Mouse (Mus musculus): ENCODE measurements around the gene Alkbh8. TPM values are rescaled to one million over a fixed set of nuclear protein-coding genes. Genes with fewer than 3 reads are reported as not detected.
"Not testable (repeated sequence)": the region's sequence is repeated elsewhere in the genome, so short reads cannot be mapped to it uniquely, and the experiment has no call there.

Gene Alkbh8
- polyA plus RNA-seq (2014; fragmentation: Nextera tagmentation; extraction: Ambion mirVana), result 31.5 and 33.3 TPM in 2 replicates

DNA sequence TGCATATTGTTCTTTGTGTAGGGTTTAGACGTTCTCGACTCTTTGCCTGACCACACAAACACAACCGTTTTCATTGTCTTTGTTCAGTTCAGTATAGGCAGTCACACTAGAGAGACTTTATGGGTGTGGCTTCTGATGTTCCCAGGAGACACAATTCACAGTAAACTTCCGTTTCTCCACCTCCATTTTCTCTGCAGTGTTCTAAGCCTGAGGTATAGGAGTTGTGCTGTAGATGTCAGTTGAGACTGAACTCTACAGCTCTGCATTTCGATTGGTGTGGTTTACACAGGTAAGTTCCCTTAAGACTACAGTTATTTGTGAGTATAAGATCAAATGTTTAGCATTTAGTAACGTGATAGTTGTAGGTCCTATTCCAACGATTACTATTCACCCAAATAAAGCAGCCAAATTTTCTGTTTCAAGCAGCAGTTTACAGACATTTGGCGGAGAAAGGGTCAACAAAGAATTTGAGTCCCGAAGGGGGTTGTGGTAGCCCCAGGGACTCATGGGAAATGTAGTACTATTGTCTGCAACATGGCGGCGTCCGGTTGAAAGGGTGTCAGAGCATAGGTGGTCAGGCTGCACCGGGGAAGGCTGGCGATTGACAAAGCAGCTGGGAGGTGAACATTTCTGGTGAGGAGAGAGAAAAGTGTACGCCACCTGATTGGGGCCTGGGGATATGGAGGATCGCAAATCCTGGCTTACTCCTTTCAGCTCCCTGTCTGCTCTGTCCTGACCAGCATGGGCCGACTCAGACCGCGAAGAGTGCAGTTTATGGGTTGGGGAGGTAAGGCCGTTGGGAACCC is at the start of gene Alkbh8:
Gene Alkbh8 (plus strand): TSS at position 179 of the 806 bp plus-strand sequence.
- peak within 1 kb of the TSS; percentile 49 for H3K4me2 ChIP-seq (replicated peaks; ENCODE audit: low read depth, low read length)
- H3K9me3 ChIP-seq (ENCODE audit: control insufficient read depth, low read depth, low read length), result no peaks in the 10 kb centered on the region
- peak within 1 kb of the TSS; percentile 57 for H3K9ac ChIP-seq (replicated peaks; ENCODE audit: low read depth, low read length)
- H3K4me3 ChIP-seq (ENCODE audit: low read depth, low read length), result peak within 1 kb of the TSS; percentile 81
- 0 out of 2 replicates have a peak, but pooled peaks cover 2% of the 10 kb centered on the region for H3K4me1 ChIP-seq (ENCODE audit: control insufficient read depth, insufficient read depth, low read length)
- WGBS, result 6% methylated on average over 20 of the region's 20 CpGs
- peak; percentile 97 for ATAC-seq (ENCODE audit: insufficient number of reproducible peaks, insufficient read depth, low FRiP score, low read depth)
- no peaks in the 10 kb centered on the region for H3K27me3 ChIP-seq (ENCODE audit: control insufficient read depth, insufficient read depth, low read length)
- peak within 1 kb of the TSS; percentile 52; the same call in 1 of the 2 replicates for H3K27ac ChIP-seq (ENCODE audit: low read length)
- peaks cover 9% of the 10 kb centered on the region; the same call in 1 of the 2 replicates for H3K36me3 ChIP-seq (ENCODE audit: control insufficient read depth, insufficient read depth, low read length)

DNA sequence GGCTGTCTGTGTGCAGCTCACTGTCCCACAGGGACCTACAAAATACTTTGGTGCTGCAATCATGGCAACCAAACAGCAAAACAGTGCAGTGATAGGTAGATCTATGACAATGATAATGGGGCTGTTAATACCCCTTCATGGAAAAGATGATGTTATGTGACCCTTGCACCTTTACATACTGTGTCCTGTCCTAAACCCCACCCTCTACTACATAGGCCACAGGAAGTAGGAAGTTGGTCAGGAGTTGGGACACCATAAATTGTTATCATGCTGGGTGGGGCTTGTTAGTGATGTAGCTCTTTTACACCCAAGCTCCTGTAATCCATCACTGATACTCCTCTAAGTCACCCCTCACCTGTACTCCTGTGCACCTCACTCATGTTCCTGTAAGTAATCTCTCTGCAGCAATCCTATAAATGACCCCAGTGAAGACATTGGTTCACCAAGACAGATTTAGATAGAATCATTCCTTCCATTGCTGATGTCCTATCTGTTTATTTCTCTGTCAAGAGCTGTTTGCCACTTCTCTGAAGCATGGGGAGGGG is 25.6 kb upstream of the Alkbh8 start:
- no peaks in the 10 kb centered on the region for H3K4me1 ChIP-seq (ENCODE audit: control insufficient read depth, insufficient read depth, low read length)
- H3K27ac ChIP-seq (ENCODE audit: low read length), result no peak overlapping the region
- no peaks in the 10 kb centered on the region for H3K27me3 ChIP-seq (ENCODE audit: control insufficient read depth, insufficient read depth, low read length)
- no peak for ATAC-seq (ENCODE audit: insufficient number of reproducible peaks, insufficient read depth, low FRiP score, low read depth)
- 0 out of 2 replicates have a peak, but pooled peaks cover 4% of the 10 kb centered on the region for H3K9me3 ChIP-seq (ENCODE audit: control insufficient read depth, low read depth, low read length)
- H3K4me2 ChIP-seq (replicated peaks; ENCODE audit: low read depth, low read length), result no peak overlapping the region
- H3K9ac ChIP-seq (replicated peaks; ENCODE audit: low read depth, low read length), result no peak overlapping the region
- no peaks in the 10 kb centered on the region for H3K36me3 ChIP-seq (ENCODE audit: control insufficient read depth, insufficient read depth, low read length)
- H3K4me3 ChIP-seq (ENCODE audit: low read depth, low read length), result no peak overlapping the region

DNA sequence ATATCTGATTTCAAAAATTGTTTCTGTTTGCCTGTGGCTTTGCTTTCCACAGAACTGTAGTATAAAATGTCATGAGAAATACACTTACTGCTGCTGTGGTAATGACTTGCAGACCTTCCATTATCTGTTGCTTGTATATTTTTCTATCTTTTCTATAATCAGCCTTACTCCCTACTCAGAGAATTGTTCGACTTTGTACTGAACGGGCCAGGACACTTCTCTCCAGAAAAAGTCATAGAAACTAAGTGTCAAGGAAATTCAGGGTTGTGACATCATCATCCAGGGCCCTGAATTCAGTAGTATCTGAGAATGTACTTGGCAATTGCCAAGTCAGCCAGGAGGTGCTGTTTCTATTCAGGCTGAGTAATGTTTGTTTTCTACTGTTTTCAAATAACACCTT is 24.9 kb upstream of the Alkbh8 start:
- no peak overlapping the region for H3K4me2 ChIP-seq (replicated peaks; ENCODE audit: low read depth, low read length)
- H3K27ac ChIP-seq (ENCODE audit: low read length), result no peak overlapping the region
- no peaks in the 10 kb centered on the region for H3K36me3 ChIP-seq (ENCODE audit: control insufficient read depth, insufficient read depth, low read length)
- no peaks in the 10 kb centered on the region for H3K27me3 ChIP-seq (ENCODE audit: control insufficient read depth, insufficient read depth, low read length)
- H3K4me3 ChIP-seq (ENCODE audit: low read depth, low read length), result no peak overlapping the region
- H3K9ac ChIP-seq (replicated peaks; ENCODE audit: low read depth, low read length), result no peak overlapping the region
- no peak for ATAC-seq (ENCODE audit: insufficient number of reproducible peaks, insufficient read depth, low FRiP score, low read depth)
- WGBS, result 79% methylated on average over 2 of the region's 2 CpGs
- H3K4me1 ChIP-seq (ENCODE audit: control insufficient read depth, insufficient read depth, low read length), result no peaks in the 10 kb centered on the region
- H3K9me3 ChIP-seq (ENCODE audit: control insufficient read depth, low read depth, low read length), result 0 out of 2 replicates have a peak, but pooled peaks cover 4% of the 10 kb centered on the region

DNA sequence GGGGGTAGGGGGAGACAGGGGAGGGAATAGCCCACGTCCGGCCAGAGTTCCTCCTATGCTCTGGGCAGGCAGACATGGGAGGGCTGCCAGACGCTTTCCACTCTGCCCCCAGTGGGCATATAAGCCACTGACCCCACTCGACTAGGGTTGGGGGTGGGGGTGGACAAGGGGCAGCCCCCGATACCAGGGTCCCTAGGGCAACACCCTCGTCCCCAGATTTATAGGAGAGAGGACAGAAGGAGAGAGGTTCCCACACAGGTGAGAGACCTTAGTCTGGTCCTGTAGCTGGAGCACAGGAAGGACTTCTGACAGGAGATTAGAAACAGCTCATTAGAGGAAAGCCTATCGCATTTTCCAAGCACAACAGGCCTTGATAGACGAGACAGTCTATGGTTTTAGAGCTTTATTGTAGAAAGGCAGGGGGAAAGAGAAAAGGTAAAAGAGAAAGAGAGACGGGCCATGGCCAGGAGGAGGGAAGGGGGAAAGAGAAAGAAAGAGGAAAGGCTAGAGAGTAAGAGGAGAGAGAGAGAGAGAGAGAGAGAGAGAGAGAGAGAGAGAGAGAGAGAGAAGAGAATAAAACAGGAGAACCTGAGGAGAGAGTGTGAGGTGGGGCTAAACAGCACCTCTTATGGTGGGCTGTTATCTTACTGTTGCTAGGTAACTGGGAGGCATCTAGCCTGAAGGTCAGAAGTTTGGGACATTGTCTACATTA is 7.4 kb upstream of the Alkbh8 start:
- 0 out of 2 replicates have a peak, but pooled peaks have one; percentile 53 for ATAC-seq (ENCODE audit: insufficient number of reproducible peaks, insufficient read depth, low FRiP score, low read depth)
- not testable (repeated sequence) for H3K36me3 ChIP-seq (ENCODE audit: control insufficient read depth, insufficient read depth, low read length); H3K27ac ChIP-seq (ENCODE audit: low read length); H3K9ac ChIP-seq (replicated peaks; ENCODE audit: low read depth, low read length); H3K9me3 ChIP-seq (ENCODE audit: control insufficient read depth, low read depth, low read length); H3K27me3 ChIP-seq (ENCODE audit: control insufficient read depth, insufficient read depth, low read length); H3K4me3 ChIP-seq (ENCODE audit: low read depth, low read length); H3K4me2 ChIP-seq (replicated peaks; ENCODE audit: low read depth, low read length); H3K4me1 ChIP-seq (ENCODE audit: control insufficient read depth, insufficient read depth, low read length)
- 32% methylated on average over 9 of the region's 9 CpGs for WGBS

DNA sequence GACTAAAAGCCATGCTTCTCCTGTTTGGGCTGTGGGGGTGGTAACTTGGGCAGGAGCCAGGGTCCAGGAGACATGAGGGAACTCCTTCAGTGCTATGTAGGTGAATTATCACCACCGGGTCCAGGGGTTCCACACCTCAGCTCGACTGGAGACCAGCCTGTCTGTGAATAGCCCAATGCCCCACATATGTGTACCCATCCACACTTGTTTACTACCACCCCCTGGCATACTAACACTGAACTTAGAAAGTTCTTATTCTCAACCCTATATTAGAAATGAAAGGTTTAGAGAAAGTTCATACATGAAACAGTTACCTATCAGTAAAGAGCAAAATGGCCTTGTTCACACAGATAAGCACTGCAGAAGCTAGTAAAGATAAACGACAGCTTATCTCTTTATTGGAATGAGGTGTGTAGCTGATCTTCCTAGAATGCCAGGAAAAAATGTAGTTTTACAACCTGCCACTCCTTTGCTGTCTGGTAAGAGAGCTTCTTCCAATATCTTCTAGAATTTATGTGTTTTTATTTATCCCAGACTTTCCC is 6.8 kb upstream of the Alkbh8 start:
- H3K36me3 ChIP-seq (ENCODE audit: control insufficient read depth, insufficient read depth, low read length), result no peaks in the 10 kb centered on the region
- H3K9ac ChIP-seq (replicated peaks; ENCODE audit: low read depth, low read length), result no peak overlapping the region
- no peaks in the 10 kb centered on the region for H3K4me1 ChIP-seq (ENCODE audit: control insufficient read depth, insufficient read depth, low read length)
- H3K27me3 ChIP-seq (ENCODE audit: control insufficient read depth, insufficient read depth, low read length), result no peaks in the 10 kb centered on the region
- no peak overlapping the region for H3K4me3 ChIP-seq (ENCODE audit: low read depth, low read length)
- H3K4me2 ChIP-seq (replicated peaks; ENCODE audit: low read depth, low read length), result no peak overlapping the region
- 32% methylated on average over 3 of the region's 3 CpGs for WGBS
- H3K9me3 ChIP-seq (ENCODE audit: control insufficient read depth, low read depth, low read length), result no peaks in the 10 kb centered on the region
- H3K27ac ChIP-seq (ENCODE audit: low read length), result no peak overlapping the region
- peak; percentile 49; the same call in 1 of the 2 replicates for ATAC-seq (ENCODE audit: insufficient number of reproducible peaks, insufficient read depth, low FRiP score, low read depth)

DNA sequence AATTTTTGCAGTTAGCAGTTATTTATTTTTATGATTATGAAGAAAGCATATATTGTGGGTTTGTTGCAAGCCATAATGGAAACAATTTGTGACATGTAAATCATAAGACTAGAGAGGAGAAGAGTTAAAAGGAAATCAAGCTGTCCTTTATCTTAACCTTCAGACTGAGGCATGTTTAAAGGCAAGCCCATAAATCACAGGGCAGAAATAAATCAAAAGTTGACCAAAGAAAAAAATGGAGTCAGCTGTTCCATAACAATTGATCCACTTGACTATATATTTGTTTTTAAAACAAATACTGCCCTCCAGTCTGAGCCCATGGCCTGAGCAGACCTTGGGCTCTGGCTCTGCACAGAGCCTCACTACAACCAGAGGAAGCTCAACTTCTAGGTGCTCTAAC is 4.6 kb upstream of the Alkbh8 start:
- no peak for ATAC-seq (ENCODE audit: insufficient number of reproducible peaks, insufficient read depth, low FRiP score, low read depth)
- Histone ChIP-seq H3K27ac (ENCODE audit: low read length) (no peak overlapping the region), H3K4me2 (replicated peaks; ENCODE audit: low read depth, low read length) (no peak overlapping the region), H3K9me3 (ENCODE audit: control insufficient read depth, low read depth, low read length) (no peaks in the 10 kb centered on the region), H3K9ac (replicated peaks; ENCODE audit: low read depth, low read length) (no peak overlapping the region), H3K4me3 (ENCODE audit: low read depth, low read length) (no peak overlapping the region), H3K27me3 (ENCODE audit: control insufficient read depth, insufficient read depth, low read length) (no peaks in the 10 kb centered on the region), H3K36me3 (ENCODE audit: control insufficient read depth, insufficient read depth, low read length) (no peaks in the 10 kb centered on the region), H3K4me1 (ENCODE audit: control insufficient read depth, insufficient read depth, low read length) (no peaks in the 10 kb centered on the region)

DNA sequence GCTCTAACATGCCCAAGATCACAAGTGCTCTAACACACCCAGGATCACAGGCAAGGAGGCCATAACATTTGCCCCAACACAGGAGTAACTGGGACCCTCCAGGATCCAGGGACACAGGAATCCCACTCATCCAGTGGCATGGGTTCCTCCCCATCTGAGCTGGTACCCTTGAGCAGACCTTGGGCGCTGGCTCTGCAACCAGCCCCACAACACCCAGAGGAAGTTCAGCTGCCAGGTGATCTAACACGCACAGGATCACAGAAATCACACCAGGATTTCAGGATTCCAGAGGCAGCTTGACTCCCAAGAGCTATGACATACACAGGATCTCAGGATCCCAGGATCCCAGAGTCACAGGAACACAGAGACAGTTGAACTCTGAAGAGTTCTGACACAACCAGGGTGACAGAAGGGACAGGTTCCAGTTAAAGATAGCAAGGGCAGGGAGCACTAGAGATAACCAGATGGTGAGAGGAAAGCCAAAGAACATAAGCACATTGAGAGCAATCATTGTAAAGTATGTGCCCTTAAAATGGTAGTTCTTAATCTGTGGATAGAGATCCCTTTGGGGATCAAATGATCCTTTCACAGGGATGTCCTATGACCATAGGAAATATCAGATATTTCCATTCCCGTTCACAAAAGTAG is 4.1 kb upstream of the Alkbh8 start:
- Histone ChIP-seq H3K36me3 (ENCODE audit: control insufficient read depth, insufficient read depth, low read length) (no peaks in the 10 kb centered on the region), H3K4me2 (replicated peaks; ENCODE audit: low read depth, low read length) (no peak overlapping the region), H3K27me3 (ENCODE audit: control insufficient read depth, insufficient read depth, low read length) (no peaks in the 10 kb centered on the region), H3K4me1 (ENCODE audit: control insufficient read depth, insufficient read depth, low read length) (no peaks in the 10 kb centered on the region), H3K9me3 (ENCODE audit: control insufficient read depth, low read depth, low read length) (no peaks in the 10 kb centered on the region), H3K9ac (replicated peaks; ENCODE audit: low read depth, low read length) (no peak overlapping the region), H3K27ac (ENCODE audit: low read length) (no peak overlapping the region), H3K4me3 (ENCODE audit: low read depth, low read length) (no peak overlapping the region)
- 70% methylated on average over 3 of the region's 3 CpGs for WGBS
- no peak for ATAC-seq (ENCODE audit: insufficient number of reproducible peaks, insufficient read depth, low FRiP score, low read depth)

DNA sequence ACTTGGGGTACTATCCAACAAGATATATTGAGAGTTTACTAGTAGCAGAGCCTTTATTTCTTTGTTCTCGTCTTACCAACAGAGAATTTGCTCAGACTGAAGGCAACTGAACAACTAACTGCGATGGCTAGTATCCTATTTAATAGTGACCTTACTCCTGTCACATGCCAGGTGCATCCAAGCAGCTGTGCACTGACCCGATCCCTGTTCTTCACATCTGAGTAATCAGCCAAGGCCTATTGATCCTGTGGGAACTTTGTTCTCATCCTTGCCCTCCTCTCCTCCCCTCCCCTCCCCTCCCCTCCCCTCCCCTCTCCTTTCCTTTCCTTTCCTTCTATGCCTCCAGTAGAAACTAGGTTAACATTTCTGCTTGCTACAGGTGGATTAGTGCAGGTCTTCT is 1.7 kb downstream of the Alkbh8 start:
- no peak for ATAC-seq (ENCODE audit: insufficient number of reproducible peaks, insufficient read depth, low FRiP score, low read depth)
- Histone ChIP-seq H3K4me3 (ENCODE audit: low read depth, low read length) (no peak overlapping the region; the same call in 1 of the 2 replicates), H3K4me2 (replicated peaks; ENCODE audit: low read depth, low read length) (peak overlapping the region; percentile 49; the same call in 1 of the 2 replicates)

More for the DNA sequence above, 1.7 kb downstream of the Alkbh8 start:
- Histone ChIP-seq H3K27me3 (ENCODE audit: control insufficient read depth, insufficient read depth, low read length) (no peaks in the 10 kb centered on the region), H3K27ac (ENCODE audit: low read length) (no peak overlapping the region), H3K4me1 (ENCODE audit: control insufficient read depth, insufficient read depth, low read length) (0 out of 2 replicates have a peak, but pooled peaks cover 2% of the 10 kb centered on the region), H3K9me3 (ENCODE audit: control insufficient read depth, low read depth, low read length) (no peaks in the 10 kb centered on the region), H3K9ac (replicated peaks; ENCODE audit: low read depth, low read length) (no peak overlapping the region), H3K36me3 (ENCODE audit: control insufficient read depth, insufficient read depth, low read length) (peaks cover 14% of the 10 kb centered on the region; the same call in 1 of the 2 replicates)
- 87% methylated on average over 3 of the region's 3 CpGs for WGBS

Measured in stomach, embryonic 14.5 days (tissue).